Mouse (Mus musculus): ENCODE results near the gene Hoga1. TPM values are rescaled to one million over a fixed set of nuclear protein-coding genes. Genes with fewer than 3 reads are reported as not detected.

Hoga1 gene
- polyA plus RNA-seq (2014; fragmentation: Illumina TruSeq; extraction: RNeasy Lipid Tissue Mini Kit (QIAGEN cat#74804); ENCODE audit: low read depth, low replicate concordance), result 11.6 TPM

GRCm38 (mm10) chr19:42045269-42046102 is at the start of gene Hoga1:
Hoga1 (plus strand) TSS chr19:42045610.

GRCm38 (mm10) chr19:42035456-42036248 is 9.8 kb upstream of the Hoga1 start, which contains the start of gene Ankrd2:
Ankrd2 (plus strand) TSS chr19:42036000.

GRCm38 (mm10) chr19:42051948-42052347 is 6.5 kb downstream of the Hoga1 start, which contains the start of gene 4933411K16Rik:
4933411K16Rik (plus strand) TSS chr19:42052248.

GRCm38 (mm10) chr19:42086166-42086565 is 40.8 kb downstream of the Hoga1 start, which contains the start of gene Morn4:
Morn4 (minus strand) TSS chr19:42086357.

GRCm38 (mm10) chr19:42089748-42090595 is 44.6 kb downstream of the Hoga1 start, which contains the start of gene Pi4k2a:
Pi4k2a (plus strand) TSS chr19:42090470.

Other genes starting within 250 kb of the Hoga1 start
- 5.2 TPM for gene Arhgap19, start 243.6 kb upstream of the Hoga1 start, polyA plus RNA-seq (2014; fragmentation: Illumina TruSeq; extraction: RNeasy Lipid Tissue Mini Kit (QIAGEN cat#74804); ENCODE audit: low read depth, low replicate concordance)
- gene Frat1, start 215.6 kb upstream of the Hoga1 start, polyA plus RNA-seq (2014; fragmentation: Illumina TruSeq; extraction: RNeasy Lipid Tissue Mini Kit (QIAGEN cat#74804); ENCODE audit: low read depth, low replicate concordance), result 2.4 TPM
- gene Frat2, start 197.5 kb upstream of the Hoga1 start, polyA plus RNA-seq (2014; fragmentation: Illumina TruSeq; extraction: RNeasy Lipid Tissue Mini Kit (QIAGEN cat#74804); ENCODE audit: low read depth, low replicate concordance), result 1.3 TPM
- 5.9 TPM for gene Rrp12, start 149.4 kb upstream of the Hoga1 start, polyA plus RNA-seq (2014; fragmentation: Illumina TruSeq; extraction: RNeasy Lipid Tissue Mini Kit (QIAGEN cat#74804); ENCODE audit: low read depth, low replicate concordance)
- gene Pgam1, start 133.7 kb upstream of the Hoga1 start, polyA plus RNA-seq (2014; fragmentation: Illumina TruSeq; extraction: RNeasy Lipid Tissue Mini Kit (QIAGEN cat#74804); ENCODE audit: low read depth, low replicate concordance), result 174 TPM
- gene Exosc1, start 112.2 kb upstream of the Hoga1 start, polyA plus RNA-seq (2014; fragmentation: Illumina TruSeq; extraction: RNeasy Lipid Tissue Mini Kit (QIAGEN cat#74804); ENCODE audit: low read depth, low replicate concordance), result 25.6 TPM
- gene Zdhhc16, start 112.1 kb upstream of the Hoga1 start, polyA plus RNA-seq (2014; fragmentation: Illumina TruSeq; extraction: RNeasy Lipid Tissue Mini Kit (QIAGEN cat#74804); ENCODE audit: low read depth, low replicate concordance), result 39.8 TPM
- gene Mms19, start 64.5 kb upstream of the Hoga1 start, polyA plus RNA-seq (2014; fragmentation: Illumina TruSeq; extraction: RNeasy Lipid Tissue Mini Kit (QIAGEN cat#74804); ENCODE audit: low read depth, low replicate concordance), result 31.2 TPM
- 18.2 TPM for gene Ubtd1, start 63.8 kb upstream of the Hoga1 start, polyA plus RNA-seq (2014; fragmentation: Illumina TruSeq; extraction: RNeasy Lipid Tissue Mini Kit (QIAGEN cat#74804); ENCODE audit: low read depth, low replicate concordance)
- not detected for gene Ankrd2, start 9.6 kb upstream of the Hoga1 start, polyA plus RNA-seq (2014; fragmentation: Illumina TruSeq; extraction: RNeasy Lipid Tissue Mini Kit (QIAGEN cat#74804); ENCODE audit: low read depth, low replicate concordance)
- gene 4933411K16Rik, start 6.6 kb downstream of the Hoga1 start, polyA plus RNA-seq (2014; fragmentation: Illumina TruSeq; extraction: RNeasy Lipid Tissue Mini Kit (QIAGEN cat#74804); ENCODE audit: low read depth, low replicate concordance), result 57.8 TPM
- gene Morn4, start 40.7 kb downstream of the Hoga1 start, polyA plus RNA-seq (2014; fragmentation: Illumina TruSeq; extraction: RNeasy Lipid Tissue Mini Kit (QIAGEN cat#74804); ENCODE audit: low read depth, low replicate concordance), result 15.0 TPM
- gene Pi4k2a, start 44.9 kb downstream of the Hoga1 start, polyA plus RNA-seq (2014; fragmentation: Illumina TruSeq; extraction: RNeasy Lipid Tissue Mini Kit (QIAGEN cat#74804); ENCODE audit: low read depth, low replicate concordance), result 26.9 TPM
- 31.0 TPM for gene Avpi1, start 83.4 kb downstream of the Hoga1 start, polyA plus RNA-seq (2014; fragmentation: Illumina TruSeq; extraction: RNeasy Lipid Tissue Mini Kit (QIAGEN cat#74804); ENCODE audit: low read depth, low replicate concordance)
- 32.6 TPM for gene Marveld1, start 101.8 kb downstream of the Hoga1 start, polyA plus RNA-seq (2014; fragmentation: Illumina TruSeq; extraction: RNeasy Lipid Tissue Mini Kit (QIAGEN cat#74804); ENCODE audit: low read depth, low replicate concordance)
- 41.7 TPM for gene Zfyve27, start 118.3 kb downstream of the Hoga1 start, polyA plus RNA-seq (2014; fragmentation: Illumina TruSeq; extraction: RNeasy Lipid Tissue Mini Kit (QIAGEN cat#74804); ENCODE audit: low read depth, low replicate concordance)
- 9.2 TPM for gene Sfrp5, start 156.6 kb downstream of the Hoga1 start, polyA plus RNA-seq (2014; fragmentation: Illumina TruSeq; extraction: RNeasy Lipid Tissue Mini Kit (QIAGEN cat#74804); ENCODE audit: low read depth, low replicate concordance)
- gene Golga7b, start 202.0 kb downstream of the Hoga1 start, polyA plus RNA-seq (2014; fragmentation: Illumina TruSeq; extraction: RNeasy Lipid Tissue Mini Kit (QIAGEN cat#74804); ENCODE audit: low read depth, low replicate concordance), result 0.27 TPM